ENCODE assay signal across 9 mouse cellular contexts in genomic region chr14:27067866-27068271, GRCm38 (mm10). TPM values are rescaled to one million over a fixed set of nuclear protein-coding genes. Genes with fewer than 3 reads are reported as not detected.
DNase-seq lines count a peak whose midpoint lies in the region; ATAC-seq lines count a peak whose summit lies in the region.
"Had no signal": no experiment of that assay in that cellular context is flagged by ENCODE, and none has a peak within 500 bp of the region (broad histone marks: within the 10 kb centered on the region; RNA-seq: fewer than 3 reads in every experiment).

No protein-coding gene starts in this region.

- WGBS in kidney, embryonic 15.5 days, result 36% methylated on average over 6 of the region's 6 CpGs
- WGBS in embryonic facial prominence, embryonic 14.5 days, result 17% methylated on average over 6 of the region's 6 CpGs
- 27% methylated on average over 6 of the region's 6 CpGs for WGBS in intestine, embryonic 14.5 days
- WGBS in neural tube, embryonic 12.5 days, result 12% methylated on average over 6 of the region's 6 CpGs

- 0 out of 2 replicates have a peak overlapping the region, but pooled peaks have one; percentile 19 for H3K27ac ChIP-seq in kidney, embryonic 15.5 days
- peak overlapping the region; percentile 76 for H3K27ac ChIP-seq in embryonic facial prominence, embryonic 14.5 days (replicated peaks; ENCODE audit: low read depth, low read length)
- H3K27ac ChIP-seq in intestine, embryonic 14.5 days (ENCODE audit: low read depth), result peak overlapping the region; percentile 69; the same call in 1 of the 2 replicates
- no peak overlapping the region for H3K27ac ChIP-seq in neural tube, embryonic 12.5 days

- H3K4me1 ChIP-seq in kidney, embryonic 15.5 days, result peaks cover 71% of the 10 kb centered on the region
- peaks cover 65% of the 10 kb centered on the region for H3K4me1 ChIP-seq in embryonic facial prominence, embryonic 14.5 days (ENCODE audit: control insufficient read depth, insufficient read depth, low read length)
- peaks cover 56% of the 10 kb centered on the region for H3K4me1 ChIP-seq in intestine, embryonic 14.5 days (replicated peaks; ENCODE audit: control insufficient read depth, insufficient read depth, low read length)
- H3K4me1 ChIP-seq in neural tube, embryonic 12.5 days, result peaks cover 60% of the 10 kb centered on the region

- H3K36me3 ChIP-seq in kidney, embryonic 15.5 days, result no peaks in the 10 kb centered on the region
- H3K36me3 ChIP-seq in embryonic facial prominence, embryonic 14.5 days (ENCODE audit: control insufficient read depth, insufficient read depth, low read length), result no peaks in the 10 kb centered on the region
- H3K36me3 ChIP-seq in intestine, embryonic 14.5 days (ENCODE audit: control insufficient read depth, insufficient read depth, low read length), result no peaks in the 10 kb centered on the region
- H3K36me3 ChIP-seq in neural tube, embryonic 12.5 days, result no peaks in the 10 kb centered on the region

- H3K9me3 ChIP-seq in kidney, embryonic 15.5 days (replicated peaks), result no peaks in the 10 kb centered on the region
- H3K9me3 ChIP-seq in embryonic facial prominence, embryonic 14.5 days (ENCODE audit: control insufficient read depth, low read length), result no peaks in the 10 kb centered on the region
- no peaks in the 10 kb centered on the region for H3K9me3 ChIP-seq in intestine, embryonic 14.5 days (ENCODE audit: control insufficient read depth, low read length)
- no peaks in the 10 kb centered on the region for H3K9me3 ChIP-seq in neural tube, embryonic 12.5 days

- H3K4me2 ChIP-seq in kidney, embryonic 15.5 days, result no peak overlapping the region
- H3K4me2 ChIP-seq in embryonic facial prominence, embryonic 14.5 days (ENCODE audit: low read depth, low read length), result 0 out of 2 replicates have a peak overlapping the region, but pooled peaks have one; percentile 0
- H3K4me2 ChIP-seq in intestine, embryonic 14.5 days (ENCODE audit: low read length), result 0 out of 2 replicates have a peak overlapping the region, but pooled peaks have one; percentile 3
- peak overlapping the region; percentile 30 for H3K4me2 ChIP-seq in neural tube, embryonic 12.5 days (replicated peaks)

- DNase-seq in kidney, adult 18-20 months, result no peak
- peak; percentile 88 for DNase-seq in embryonic facial prominence, embryonic 14.5 days (ENCODE audit: low spot score)
- DNase-seq in intestine, embryonic 14.5 days (ENCODE audit: low spot score), result no peak
- no peak for DNase-seq in right cerebral cortex, postnatal 10 days (ENCODE audit: low spot score in 2 of 2)
- no peak for DNase-seq in T-cell, adult 2 months (ENCODE audit: low spot score)
- DNase-seq in adrenal gland, adult 8-10 months, result no peak

- H3K27me3 ChIP-seq in kidney, embryonic 15.5 days, result no peaks in the 10 kb centered on the region
- H3K27me3 ChIP-seq in embryonic facial prominence, embryonic 14.5 days (replicated peaks; ENCODE audit: control insufficient read depth, insufficient read depth, low read length), result no peaks in the 10 kb centered on the region
- no peaks in the 10 kb centered on the region for H3K27me3 ChIP-seq in intestine, embryonic 14.5 days (replicated peaks; ENCODE audit: control insufficient read depth, insufficient read depth, low read length)
- no peaks in the 10 kb centered on the region for H3K27me3 ChIP-seq in neural tube, embryonic 12.5 days (replicated peaks)
- H3K27me3 ChIP-seq: CH12.LX had no signal

- no peak overlapping the region for H3K4me3 ChIP-seq in kidney, embryonic 15.5 days (replicated peaks)
- H3K4me3 ChIP-seq in embryonic facial prominence, embryonic 14.5 days (ENCODE audit: low read depth, low read length), result no peak overlapping the region
- no peak overlapping the region for H3K4me3 ChIP-seq in intestine, embryonic 14.5 days (ENCODE audit: low read depth, low read length)
- no peak overlapping the region for H3K4me3 ChIP-seq in neural tube, embryonic 12.5 days

- ATAC-seq in kidney, embryonic 15.5 days (replicated peaks; ENCODE audit: low FRiP score), result no peak
- ATAC-seq in embryonic facial prominence, embryonic 14.5 days (ENCODE audit: low read depth), result peak; percentile 58; the same call in 1 of the 2 replicates
- no peak; the same call in 1 of the 2 replicates for ATAC-seq in intestine, embryonic 14.5 days (replicated peaks; ENCODE audit: low FRiP score, low TSS enrichment, low read depth)
- no peak for ATAC-seq in neural tube, embryonic 12.5 days (ENCODE audit: low FRiP score, low read depth)

- H3K9ac ChIP-seq in kidney, embryonic 15.5 days, result no peak overlapping the region
- H3K9ac ChIP-seq in embryonic facial prominence, embryonic 14.5 days (ENCODE audit: low read depth, low read length), result no peak overlapping the region
- no peak overlapping the region for H3K9ac ChIP-seq in intestine, embryonic 14.5 days (ENCODE audit: low read length)
- no peak overlapping the region for H3K9ac ChIP-seq in neural tube, embryonic 12.5 days

RNA-seq across cellular contexts. Expression of gene Il17rd, which starts 29.1 kb away (rescaled TPM):
- 5.9 and 6.2 TPM in 2 replicates for polyA plus RNA-seq in kidney, embryonic 15.5 days (2015; fragmentation: Nextera tagmentation; extraction: Ambion mirVana)
- polyA plus RNA-seq in embryonic facial prominence, embryonic 14.5 days (2014; fragmentation: Nextera tagmentation; extraction: Ambion mirVana), result 4.9 and 5.7 TPM in 2 replicates
- polyA plus RNA-seq in intestine, embryonic 14.5 days (2014; fragmentation: Nextera tagmentation; extraction: Ambion mirVana), result 2.7 and 3.3 TPM in 2 replicates
- polyA plus RNA-seq in neural tube, embryonic 12.5 days (2016; fragmentation: Nextera tagmentation; extraction: Ambion mirVana), result 4.0 and 4.5 TPM in 2 replicates
- total RNA-seq in adrenal gland, adult 8-10 months (2022), result 1 to 10 TPM; 3.6 to 6.4 (median 5.1) TPM

RNA-seq across cellular contexts. Expression of gene Arhgef3, which starts 46.8 kb away (rescaled TPM):
- 15.3 and 17.2 TPM in 2 replicates for polyA plus RNA-seq in kidney, embryonic 15.5 days (2015; fragmentation: Nextera tagmentation; extraction: Ambion mirVana)
- 14.4 and 15.3 TPM in 2 replicates for polyA plus RNA-seq in embryonic facial prominence, embryonic 14.5 days (2014; fragmentation: Nextera tagmentation; extraction: Ambion mirVana)
- polyA plus RNA-seq in intestine, embryonic 14.5 days (2014; fragmentation: Nextera tagmentation; extraction: Ambion mirVana), result 15.6 and 18.0 TPM in 2 replicates
- polyA plus RNA-seq in neural tube, embryonic 12.5 days (2016; fragmentation: Nextera tagmentation; extraction: Ambion mirVana), result 3.5 and 4.2 TPM in 2 replicates
- total RNA-seq in adrenal gland, adult 8-10 months (2022), result 10 to 100 TPM; 44.5 to 54.9 (median 53.3) TPM
